Mouse (Mus musculus): ENCODE data around the gene Gm20498. TPM values are rescaled to one million over a fixed set of nuclear protein-coding genes. Genes with fewer than 3 reads are reported as not detected.
"Not testable (repeated sequence)": the region's sequence is repeated elsewhere in the genome, so short reads cannot be mapped to it uniquely, and the experiment has no call there.

Gene Gm20498
- polyA plus RNA-seq (2014; fragmentation: Nextera tagmentation; extraction: Ambion mirVana): 39.6 and 44.9 TPM in 2 replicates

DNA sequence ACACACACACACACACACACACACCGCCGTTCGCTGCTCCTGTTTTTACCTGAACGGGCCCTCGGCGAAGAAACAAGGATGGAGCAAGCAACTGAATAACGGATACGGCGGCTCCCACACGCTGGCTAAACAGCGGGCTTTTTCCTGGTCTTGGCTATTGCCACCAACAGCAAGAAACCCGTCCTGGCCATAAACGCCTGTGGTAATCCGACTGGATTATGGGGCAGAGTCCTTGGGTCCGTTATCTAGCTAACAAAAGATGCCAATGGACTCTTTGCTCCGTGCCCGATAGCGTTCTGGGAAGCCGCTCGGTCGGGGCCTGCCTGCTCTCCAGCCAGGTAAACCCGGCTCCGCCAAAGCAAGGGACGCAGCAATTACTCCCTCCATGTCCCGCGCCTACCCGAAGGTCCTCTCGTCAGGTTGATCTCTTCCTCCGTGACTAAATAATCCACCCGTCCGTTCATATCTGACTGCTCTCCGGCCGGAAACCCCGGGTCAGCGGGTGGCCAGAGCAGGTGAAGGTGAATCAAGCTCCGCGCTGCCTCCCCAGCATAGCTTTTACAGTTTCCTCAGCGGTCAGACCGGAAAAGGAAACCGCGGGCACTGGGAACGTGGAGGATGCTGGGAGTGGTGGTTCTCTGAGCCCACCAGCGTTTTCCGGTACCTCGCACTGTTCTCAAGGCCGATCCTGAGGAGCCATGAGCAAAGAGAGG lies at the start of gene Gm20498, which contains the start of gene Synj2bp:
TSS of gene Gm20498 (minus strand) at position 590 of the 713 bp plus-strand sequence.
TSS of gene Synj2bp (minus strand) at position 596 of the 713 bp plus-strand sequence.
- peak within 1 kb of the TSS; percentile 84 for H3K4me3 ChIP-seq (replicated peaks; ENCODE audit: low read depth, low read length)
- ATAC-seq (ENCODE audit: low FRiP score, low TSS enrichment): peak; percentile 90
- H3K4me1 ChIP-seq (ENCODE audit: control insufficient read depth, insufficient read depth, low read length): peaks cover 18% of the 10 kb centered on the region
- peak within 1 kb of the TSS; percentile 83 for H3K27ac ChIP-seq (replicated peaks; ENCODE audit: low read depth, low read length)
- H3K9me3 ChIP-seq (ENCODE audit: control insufficient read depth, low read length): no peaks in the 10 kb centered on the region
- peak; percentile 92 for DNase-seq
- H3K9ac ChIP-seq (replicated peaks; ENCODE audit: low read length): peak within 1 kb of the TSS; percentile 76
- H3K4me2 ChIP-seq (ENCODE audit: low read length): peak within 1 kb of the TSS; percentile 71
- WGBS: under 1% methylated on average over 46 of the region's 46 CpGs
- H3K27me3 ChIP-seq (ENCODE audit: control insufficient read depth, insufficient read depth, low read length): no peaks in the 10 kb centered on the region
- H3K36me3 ChIP-seq (ENCODE audit: control insufficient read depth, insufficient read depth, low read length): no peaks in the 10 kb centered on the region

DNA sequence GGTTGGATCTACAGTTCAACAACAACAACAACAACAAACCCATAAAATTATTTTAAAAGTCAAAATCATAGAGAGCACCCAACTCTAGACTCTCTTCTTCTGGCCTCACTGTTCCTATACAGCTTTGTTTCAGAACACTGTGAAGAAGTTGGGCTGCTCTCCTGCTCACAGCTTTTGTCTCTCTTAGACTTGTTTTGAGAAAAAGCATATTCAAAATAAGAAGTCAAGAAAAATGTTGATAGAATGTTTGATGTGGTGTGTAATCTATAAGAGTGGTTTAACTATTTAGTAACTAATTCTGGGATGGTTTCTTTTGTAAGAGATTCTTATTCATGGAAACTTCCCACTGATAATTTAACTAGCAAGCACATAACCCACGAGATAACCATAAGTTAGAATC lies 35.7 kb upstream of the Gm20498 start, which contains the start of gene Adam21:
TSS of gene Adam21 (minus strand) at position 101 of the 400 bp plus-strand sequence.
- Histone ChIP-seq H3K4me3 (replicated peaks; ENCODE audit: low read depth, low read length) (no peak within 1 kb of the TSS), H3K4me1 (ENCODE audit: control insufficient read depth, insufficient read depth, low read length) (no peaks in the 10 kb centered on the region), H3K4me2 (ENCODE audit: low read length) (no peak within 1 kb of the TSS), H3K36me3 (ENCODE audit: control insufficient read depth, insufficient read depth, low read length) (peaks cover 16% of the 10 kb centered on the region), H3K9ac (replicated peaks; ENCODE audit: low read length) (no peak within 1 kb of the TSS), H3K27ac (replicated peaks; ENCODE audit: low read depth, low read length) (no peak within 1 kb of the TSS), H3K27me3 (ENCODE audit: control insufficient read depth, insufficient read depth, low read length) (no peaks in the 10 kb centered on the region), H3K9me3 (ENCODE audit: control insufficient read depth, low read length) (no peaks in the 10 kb centered on the region)
- 86% methylated on average over 1 of the region's 1 CpGs for WGBS
- no peak for ATAC-seq (ENCODE audit: low FRiP score, low TSS enrichment)
- DNase-seq: no peak

DNA sequence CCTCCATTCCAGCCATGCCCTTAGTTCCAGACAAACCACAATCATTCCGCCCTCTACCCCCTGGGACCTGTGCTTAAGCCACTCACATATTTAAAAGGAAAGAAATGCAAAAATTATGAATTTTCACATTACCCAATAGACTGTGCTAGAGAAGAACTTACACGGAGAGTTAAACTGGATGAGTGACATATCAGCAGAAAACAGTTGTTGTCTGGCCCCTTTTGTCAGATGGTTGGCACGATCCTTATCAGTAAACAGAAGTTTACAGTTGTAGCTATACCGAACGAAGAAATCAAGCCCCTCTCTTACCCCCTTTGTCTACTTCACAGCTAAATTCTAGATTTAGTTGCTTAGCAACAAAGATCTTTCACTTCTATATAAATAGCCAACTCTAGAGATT lies 35.2 kb upstream of the Gm20498 start:
- peaks cover 13% of the 10 kb centered on the region for H3K36me3 ChIP-seq (ENCODE audit: control insufficient read depth, insufficient read depth, low read length)
- WGBS: 77% methylated on average over 5 of the region's 5 CpGs
- H3K27me3 ChIP-seq (ENCODE audit: control insufficient read depth, insufficient read depth, low read length): no peaks in the 10 kb centered on the region
- no peak overlapping the region for H3K9ac ChIP-seq (replicated peaks; ENCODE audit: low read length)
- H3K9me3 ChIP-seq (ENCODE audit: control insufficient read depth, low read length): no peaks in the 10 kb centered on the region
- no peak overlapping the region for H3K27ac ChIP-seq (replicated peaks; ENCODE audit: low read depth, low read length)
- no peaks in the 10 kb centered on the region for H3K4me1 ChIP-seq (ENCODE audit: control insufficient read depth, insufficient read depth, low read length)
- H3K4me3 ChIP-seq (replicated peaks; ENCODE audit: low read depth, low read length): no peak overlapping the region
- H3K4me2 ChIP-seq (ENCODE audit: low read length): no peak overlapping the region
- no peak for DNase-seq
- no peak for ATAC-seq (ENCODE audit: low FRiP score, low TSS enrichment)

DNA sequence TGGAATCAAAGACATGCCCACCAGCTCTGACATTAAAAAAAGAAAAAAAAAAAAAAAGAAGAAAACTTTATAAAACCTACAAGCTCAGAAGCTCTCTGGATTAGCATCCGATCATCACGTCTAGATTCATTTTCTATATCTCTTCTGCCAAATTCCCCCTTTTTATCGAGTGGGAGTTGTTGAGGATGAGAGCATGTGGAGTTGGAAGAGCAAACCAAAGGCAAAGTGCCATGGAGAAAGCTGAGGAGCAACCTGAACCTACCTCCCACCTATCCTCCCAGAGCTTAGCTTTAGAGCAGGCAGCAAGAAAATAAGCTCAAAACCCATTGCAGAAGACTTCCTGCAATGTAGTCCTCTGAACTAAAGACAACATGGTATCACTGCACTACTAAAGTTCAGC lies 31.5 kb upstream of the Gm20498 start:
- Histone ChIP-seq H3K27me3 (ENCODE audit: control insufficient read depth, insufficient read depth, low read length) (no peaks in the 10 kb centered on the region), H3K27ac (replicated peaks; ENCODE audit: low read depth, low read length) (no peak overlapping the region), H3K4me2 (ENCODE audit: low read length) (no peak overlapping the region), H3K9me3 (ENCODE audit: control insufficient read depth, low read length) (no peaks in the 10 kb centered on the region), H3K4me1 (ENCODE audit: control insufficient read depth, insufficient read depth, low read length) (no peaks in the 10 kb centered on the region), H3K9ac (replicated peaks; ENCODE audit: low read length) (no peak overlapping the region), H3K4me3 (replicated peaks; ENCODE audit: low read depth, low read length) (no peak overlapping the region), H3K36me3 (ENCODE audit: control insufficient read depth, insufficient read depth, low read length) (no peaks in the 10 kb centered on the region)
- ATAC-seq (ENCODE audit: low FRiP score, low TSS enrichment) (no peak), DNase-seq (no peak)
- 97% methylated on average over 3 of the region's 3 CpGs for WGBS

DNA sequence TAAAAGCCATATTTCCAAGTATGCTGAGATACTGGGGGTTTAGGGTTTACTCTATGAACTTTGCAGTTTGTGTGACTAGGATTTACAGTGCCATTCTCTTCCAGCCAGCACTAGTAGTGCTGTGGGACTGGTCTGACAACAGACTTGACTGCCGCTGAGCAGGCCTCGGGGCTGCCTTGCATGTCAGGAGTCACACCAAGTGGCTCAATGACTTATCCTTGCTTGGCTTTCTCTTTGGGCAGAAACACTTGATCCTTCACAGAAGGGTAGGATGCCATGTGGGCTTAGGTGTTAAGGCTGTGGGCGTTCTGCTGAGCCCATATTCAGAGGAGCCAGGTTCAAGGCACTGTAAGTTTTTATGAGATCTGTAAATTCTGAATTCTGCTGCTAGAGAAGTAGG lies 16.6 kb upstream of the Gm20498 start:
- DNase-seq (no peak), ATAC-seq (ENCODE audit: low FRiP score, low TSS enrichment) (no peak)
- H3K27me3 ChIP-seq (ENCODE audit: control insufficient read depth, insufficient read depth, low read length): no peaks in the 10 kb centered on the region
- H3K9ac ChIP-seq (replicated peaks; ENCODE audit: low read length): no peak overlapping the region
- no peak overlapping the region for H3K27ac ChIP-seq (replicated peaks; ENCODE audit: low read depth, low read length)
- no peak overlapping the region for H3K4me2 ChIP-seq (ENCODE audit: low read length)
- WGBS: 89% methylated on average over 3 of the region's 3 CpGs
- no peak overlapping the region for H3K4me3 ChIP-seq (replicated peaks; ENCODE audit: low read depth, low read length)
- H3K36me3 ChIP-seq (ENCODE audit: control insufficient read depth, insufficient read depth, low read length): no peaks in the 10 kb centered on the region
- no peaks in the 10 kb centered on the region for H3K4me1 ChIP-seq (ENCODE audit: control insufficient read depth, insufficient read depth, low read length)
- H3K9me3 ChIP-seq (ENCODE audit: control insufficient read depth, low read length): no peaks in the 10 kb centered on the region

DNA sequence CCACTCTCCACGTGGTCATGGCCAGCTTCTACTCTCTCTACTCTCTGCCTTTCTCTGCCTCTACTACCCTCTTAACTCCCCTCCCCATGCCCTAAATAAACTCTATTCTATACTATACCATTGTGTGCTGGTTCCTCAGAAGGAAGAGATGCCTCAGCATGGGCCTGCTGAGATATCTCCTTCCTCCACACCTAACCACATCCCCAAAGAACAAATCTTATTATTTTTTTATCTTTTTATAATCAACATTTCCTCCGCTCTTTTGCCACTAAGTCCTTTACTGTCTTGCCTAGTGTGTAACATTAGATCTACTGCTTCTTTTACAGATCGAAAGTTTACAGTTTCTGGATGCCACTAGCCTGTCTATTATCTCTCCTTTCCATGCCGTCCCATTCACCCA lies 14.5 kb upstream of the Gm20498 start:
- no peak for DNase-seq
- Histone ChIP-seq H3K9me3 (ENCODE audit: control insufficient read depth, low read length) (no peaks in the 10 kb centered on the region), H3K4me2 (ENCODE audit: low read length) (no peak overlapping the region), H3K36me3 (ENCODE audit: control insufficient read depth, insufficient read depth, low read length) (no peaks in the 10 kb centered on the region), H3K27ac (replicated peaks; ENCODE audit: low read depth, low read length) (no peak overlapping the region), H3K27me3 (ENCODE audit: control insufficient read depth, insufficient read depth, low read length) (no peaks in the 10 kb centered on the region), H3K4me3 (replicated peaks; ENCODE audit: low read depth, low read length) (no peak overlapping the region), H3K9ac (replicated peaks; ENCODE audit: low read length) (no peak overlapping the region), H3K4me1 (ENCODE audit: control insufficient read depth, insufficient read depth, low read length) (no peaks in the 10 kb centered on the region)
- ATAC-seq (ENCODE audit: low FRiP score, low TSS enrichment): no peak
- WGBS: 68% methylated on average over 4 of the region's 4 CpGs

DNA sequence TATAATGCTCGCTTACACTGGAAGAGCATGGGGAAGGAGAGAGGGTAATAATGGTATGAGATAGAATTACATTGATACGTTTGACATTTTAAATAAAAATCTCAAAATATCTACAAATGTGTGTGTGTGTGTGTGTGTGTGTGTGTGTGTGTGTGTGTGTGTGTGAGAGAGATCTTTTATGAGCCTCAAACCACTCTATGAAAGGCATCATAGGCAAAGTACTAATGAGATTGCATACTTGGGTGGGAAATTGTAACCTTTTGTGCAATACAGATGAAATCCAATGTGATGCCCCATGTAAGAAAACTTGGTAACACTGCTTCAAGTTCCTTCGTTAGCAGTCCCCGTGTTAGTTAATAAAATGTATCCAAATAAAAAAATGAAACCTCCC lies 319 bp upstream of the Gm20498 start:
- Histone ChIP-seq H3K4me3 (replicated peaks; ENCODE audit: low read depth, low read length) (peak overlapping the region; percentile 84), H3K4me1 (ENCODE audit: control insufficient read depth, insufficient read depth, low read length) (peaks cover 18% of the 10 kb centered on the region), H3K27me3 (ENCODE audit: control insufficient read depth, insufficient read depth, low read length) (no peaks in the 10 kb centered on the region), H3K4me2 (ENCODE audit: low read length) (peak overlapping the region; percentile 71), H3K9ac (replicated peaks; ENCODE audit: low read length) (peak overlapping the region; percentile 76; the same call in 1 of the 2 replicates), H3K9me3 (ENCODE audit: control insufficient read depth, low read length) (no peaks in the 10 kb centered on the region), H3K36me3 (ENCODE audit: control insufficient read depth, insufficient read depth, low read length) (no peaks in the 10 kb centered on the region), H3K27ac (replicated peaks; ENCODE audit: low read depth, low read length) (peak overlapping the region; percentile 83)
- ATAC-seq (ENCODE audit: low FRiP score, low TSS enrichment): peak; percentile 24; the same call in 1 of the 2 replicates
- 41% methylated on average over 4 of the region's 4 CpGs for WGBS
- no peak for DNase-seq

DNA sequence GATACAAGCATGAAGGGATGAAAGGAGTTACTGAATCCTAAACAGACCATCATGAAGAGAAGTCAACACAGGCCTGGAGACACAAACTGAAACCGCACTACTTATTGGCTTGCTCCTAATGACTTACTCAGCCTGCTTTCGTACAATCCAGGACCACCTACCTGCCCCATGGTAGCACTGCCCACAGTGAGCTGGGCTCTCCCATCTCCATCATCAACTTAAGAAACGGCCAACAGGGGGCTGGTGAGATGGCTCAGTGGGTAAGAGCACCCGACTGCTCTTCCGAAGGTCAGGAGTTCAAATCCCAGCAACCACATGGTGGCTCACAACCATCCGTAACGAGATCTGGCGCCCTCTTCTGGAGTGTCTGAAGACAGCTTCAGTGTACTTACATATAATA lies 2.1 kb downstream of the Gm20498 start:
- DNase-seq; H3K4me2 ChIP-seq (ENCODE audit: low read length); H3K36me3 ChIP-seq (ENCODE audit: control insufficient read depth, insufficient read depth, low read length); H3K27me3 ChIP-seq (ENCODE audit: control insufficient read depth, insufficient read depth, low read length); H3K4me3 ChIP-seq (replicated peaks; ENCODE audit: low read depth, low read length); H3K9me3 ChIP-seq (ENCODE audit: control insufficient read depth, low read length); H3K27ac ChIP-seq (replicated peaks; ENCODE audit: low read depth, low read length); ATAC-seq (ENCODE audit: low FRiP score, low TSS enrichment); H3K9ac ChIP-seq (replicated peaks; ENCODE audit: low read length): not testable (repeated sequence)
- 71% methylated on average over 8 of the region's 8 CpGs for WGBS
- H3K4me1 ChIP-seq (ENCODE audit: control insufficient read depth, insufficient read depth, low read length): peaks cover 18% of the 10 kb centered on the region

DNA sequence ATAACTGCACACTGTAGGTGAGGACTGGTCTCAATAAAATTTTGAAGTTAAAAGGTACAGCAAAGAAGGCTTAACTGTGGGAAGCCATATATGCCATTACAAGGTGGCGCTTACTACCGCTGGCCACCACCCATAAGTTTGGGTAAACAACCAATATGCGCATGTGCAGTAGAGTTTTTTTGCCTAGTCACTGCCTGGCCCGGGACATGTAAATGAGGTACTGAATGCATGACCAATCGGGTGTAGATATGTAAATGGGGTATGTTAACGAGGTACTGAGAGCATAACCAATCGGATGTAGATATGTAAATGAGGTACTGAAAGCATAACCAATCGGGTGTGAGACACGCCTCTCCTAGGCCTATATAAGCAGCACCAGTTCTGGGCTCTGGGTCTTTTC lies 35.8 kb downstream of the Gm20498 start:
- not testable (repeated sequence) for H3K27me3 ChIP-seq (ENCODE audit: control insufficient read depth, insufficient read depth, low read length); H3K9ac ChIP-seq (replicated peaks; ENCODE audit: low read length); H3K36me3 ChIP-seq (ENCODE audit: control insufficient read depth, insufficient read depth, low read length); H3K4me2 ChIP-seq (ENCODE audit: low read length); H3K4me3 ChIP-seq (replicated peaks; ENCODE audit: low read depth, low read length); H3K4me1 ChIP-seq (ENCODE audit: control insufficient read depth, insufficient read depth, low read length); H3K9me3 ChIP-seq (ENCODE audit: control insufficient read depth, low read length); H3K27ac ChIP-seq (replicated peaks; ENCODE audit: low read depth, low read length); ATAC-seq (ENCODE audit: low FRiP score, low TSS enrichment); DNase-seq
- WGBS: 96% methylated on average over 9 of the region's 9 CpGs
